Mouse (Mus musculus) liver, adult 10 weeks (tissue): Measurements from ENCODE around the gene Acsm4. TPM values are rescaled to one million over a fixed set of nuclear protein-coding genes. Genes with fewer than 3 reads are reported as not detected.

Source experiments
- polyA plus RNA-seq: library from polyadenylated mRNA; stranded (reverse); fragments of 350-450 nt; fragmentation: Illumina TruSeq; extraction: RNeasy Lipid Tissue Mini Kit (QIAGEN cat#74804); gene quantifications from one replicate; pipeline ENCODE4 v1.2.3, GENCODE M21; 2014; ENCODE audit warnings: low read depth, low replicate concordance

Acsm4 gene
- polyA plus RNA-seq, result not detected

DNA sequence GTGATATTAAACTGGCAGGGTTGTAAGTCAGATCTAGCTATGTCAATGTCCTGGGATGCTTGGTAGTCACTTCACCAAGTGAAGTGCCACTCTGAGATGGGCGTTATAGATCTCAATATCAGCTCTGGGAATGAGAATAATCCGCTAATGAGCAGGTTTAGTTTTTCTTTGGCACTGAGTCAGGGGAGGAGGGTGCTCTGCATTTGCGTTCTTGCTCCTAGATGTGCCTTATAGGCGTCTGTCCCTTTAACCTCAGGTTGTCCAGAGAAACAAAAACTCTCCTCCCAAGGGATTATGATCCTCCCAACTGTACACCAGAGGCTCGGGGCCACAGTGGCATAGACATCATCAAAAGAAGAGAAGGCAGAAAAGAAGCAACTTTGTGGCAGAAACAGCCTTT is at the start of gene Acsm4:
Gene Acsm4 (plus strand): TSS at position 301 of the 400 bp plus-strand sequence.

DNA sequence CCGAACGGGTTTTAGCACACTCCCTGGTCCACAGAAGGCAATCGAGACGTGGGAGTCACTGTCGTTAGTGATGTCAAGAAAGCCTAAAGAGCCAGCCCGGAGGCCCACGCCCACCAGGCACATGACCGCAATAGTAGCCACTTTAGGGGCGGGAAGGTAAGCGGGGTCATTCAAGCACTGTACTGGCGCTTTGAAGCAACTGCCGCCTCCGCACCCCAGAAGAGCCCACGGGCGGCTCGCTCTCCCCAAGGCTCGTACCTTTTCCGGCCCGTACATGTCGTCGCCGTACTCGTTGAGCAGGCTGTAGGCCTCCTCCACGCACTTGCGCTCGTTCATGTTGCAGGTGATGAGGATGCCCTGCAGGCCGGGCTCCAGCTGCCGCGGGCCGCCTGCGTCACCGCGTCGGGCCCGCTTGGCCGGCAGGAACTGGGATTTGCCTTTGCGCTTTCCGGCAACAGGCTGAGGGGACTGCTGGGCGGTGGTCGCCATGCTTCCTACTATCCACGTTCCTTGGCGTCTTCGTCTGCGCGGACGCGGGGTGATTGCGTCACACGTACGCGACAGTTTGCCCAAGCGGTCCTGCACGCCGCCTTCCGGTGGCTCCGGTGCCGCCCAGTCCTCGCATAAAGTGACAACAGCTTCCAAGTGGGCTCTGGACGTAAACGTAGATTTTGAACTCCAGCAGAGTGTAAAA is 30.6 kb downstream of the Acsm4 start, which contains the start of gene Thumpd1:
Gene Thumpd1 (minus strand): TSS at position 546 of the 694 bp plus-strand sequence.

DNA sequence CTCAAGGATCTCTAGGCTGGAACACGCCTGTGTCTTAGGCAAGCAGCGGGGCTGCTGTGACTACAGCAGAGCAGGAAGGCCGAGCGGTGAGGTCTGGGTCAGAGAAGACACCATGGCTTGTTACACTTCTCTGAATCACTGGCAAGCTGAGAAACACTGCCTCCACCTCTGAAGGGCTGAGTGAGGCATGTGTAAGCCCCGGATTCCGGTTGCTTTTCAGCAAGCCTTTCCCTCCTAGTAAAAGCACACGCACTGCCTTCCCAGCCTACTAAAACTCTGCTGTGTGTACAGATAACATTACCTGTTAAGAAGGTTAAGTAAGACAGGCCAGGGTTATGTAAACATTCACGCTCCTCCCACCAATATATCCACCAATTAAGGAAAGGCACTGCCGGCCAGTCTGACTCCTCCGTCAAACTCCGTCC is 70.7 kb downstream of the Acsm4 start, which contains the start of gene Acsm3:
Gene Acsm3 (plus strand): TSS at position 397 of the 425 bp plus-strand sequence.

Other genes starting within 250 kb of the Acsm4 start
- not detected for gene Gp2, start 230.7 kb upstream of the Acsm4 start, polyA plus RNA-seq
- gene Umod, start 210.7 kb upstream of the Acsm4 start, polyA plus RNA-seq, result 0.34 TPM
- 90.2 TPM for gene Acsm5, start 170.6 kb upstream of the Acsm4 start, polyA plus RNA-seq
- 16.6 TPM for gene Pdilt, start 166.5 kb upstream of the Acsm4 start, polyA plus RNA-seq
- gene Acsm2, start 135.7 kb upstream of the Acsm4 start, polyA plus RNA-seq, result 1.5 TPM
- gene Acsm1, start 83.0 kb upstream of the Acsm4 start, polyA plus RNA-seq, result 208 TPM
- 20.1 TPM for gene Thumpd1, start 30.8 kb downstream of the Acsm4 start, polyA plus RNA-seq
- 179 TPM for gene Acsm3, start 70.9 kb downstream of the Acsm4 start, polyA plus RNA-seq
- gene Rexo5, start 104.0 kb downstream of the Acsm4 start, polyA plus RNA-seq, result 7.8 TPM
- 8.1 TPM for gene Eri2, start 104.0 kb downstream of the Acsm4 start, polyA plus RNA-seq
- gene Lyrm1, start 205.8 kb downstream of the Acsm4 start, polyA plus RNA-seq, result 7.5 TPM
- gene Dcun1d3, start 206.3 kb downstream of the Acsm4 start, polyA plus RNA-seq, result 8.1 TPM